Mouse (Mus musculus) midbrain, embryonic 11.5 days (tissue): Measurements from ENCODE around the gene Arhgef28. TPM values are rescaled to one million over a fixed set of nuclear protein-coding genes. Genes with fewer than 3 reads are reported as not detected.

Source experiments
- ATAC-seq: fragments of 200-750 bp; cut with Nextera tagmentation; 2 replicates; pipeline ENCODE4 v1.8.0; 2017; ENCODE audit warnings: moderate TSS enrichment, moderate library complexity; ENCODE audit not compliant: low FRiP score
- DNase-seq: peaks from one replicate; pipeline ENCODE4 v3.0.0; 2015; ENCODE audit warnings: low spot score; ENCODE audit errors: missing footprints
- H3K27ac ChIP-seq: fragments of 300-500 bp; sonication (generic); 2 replicates; pipeline ENCODE4 v1.5.1; 2014; ENCODE audit warnings: low read depth, low read length
- H3K27me3 ChIP-seq: fragments of 300-500 bp; sonication (generic); 2 replicates; pipeline ENCODE4 v1.6.1; 2014; ENCODE audit warnings: mild to moderate bottlenecking, low read length, moderate library complexity, mixed read lengths; ENCODE audit not compliant: control insufficient read depth, insufficient read depth
- H3K36me3 ChIP-seq: fragments of 300-500 bp; sonication (generic); 2 replicates; pipeline ENCODE4 v1.6.1; 2014; ENCODE audit warnings: mild to moderate bottlenecking, low read length, moderate library complexity, mixed read lengths; ENCODE audit not compliant: control insufficient read depth, insufficient read depth
- H3K4me1 ChIP-seq: fragments of 300-500 bp; sonication (generic); 2 replicates; pipeline ENCODE4 v1.6.1; 2014; ENCODE audit warnings: low read length; ENCODE audit not compliant: control insufficient read depth, insufficient read depth
- H3K4me2 ChIP-seq: fragments of 300-500 bp; sonication (generic); 2 replicates; pipeline ENCODE4 v1.6.1; 2014; ENCODE audit warnings: mild to moderate bottlenecking, moderate library complexity
- H3K4me3 ChIP-seq: fragments of 300-500 bp; sonication (generic); 2 replicates; pipeline ENCODE4 v1.5.1; 2014; ENCODE audit warnings: low read depth, low read length
- H3K9ac ChIP-seq: fragments of 300-500 bp; sonication (generic); 2 replicates; pipeline ENCODE4 v1.6.1; 2014; ENCODE audit warnings: low read length
- H3K9me3 ChIP-seq: fragments of 300-500 bp; sonication (generic); 2 replicates; pipeline ENCODE4 v1.6.1; 2016; ENCODE audit warnings: low read length; ENCODE audit not compliant: control insufficient read depth
- WGBS: fragments of 180-500 bp; shearing (Covaris S2); extraction: QIAGEN DNeasy Blood & Tissue Kit; methylation state at CpG from one replicate; pipeline ENCODE4 v1.1.7; 2014; 5-methylcytosine and 5-hydroxymethylcytosine counted together
- polyA plus RNA-seq: library from polyadenylated mRNA; unstranded; fragments of >200 nt; fragmentation: Nextera tagmentation; extraction: Ambion mirVana; gene quantifications from 2 replicates; pipeline ENCODE4 v1.2.1, GENCODE M21; 2014

Arhgef28 gene
- polyA plus RNA-seq, 1 experiment from 2014 or later = 6.7 TPM

GRCm38 (mm10) chr13:97974532-97975194 is 231.6 kb downstream of the Arhgef28 start:
- Histone ChIP-seq H3K4me3 (no peak overlapping the region), H3K4me2 (no peak overlapping the region), H3K36me3 (no peaks in the 10 kb centered on the region), H3K27me3 (no peaks in the 10 kb centered on the region), H3K4me1 (no peaks in the 10 kb centered on the region), H3K9me3 (no peaks in the 10 kb centered on the region), H3K9ac (no peak overlapping the region), H3K27ac (no peak overlapping the region)
- ATAC-seq = no peak
- DNase-seq = peak; percentile 61
- 90% methylated on average over 6 of the region's 6 CpGs for WGBS

GRCm38 (mm10) chr13:97973915-97974314 is 232.3 kb downstream of the Arhgef28 start:
- ATAC-seq = no peak
- Histone ChIP-seq H3K27me3 (no peaks in the 10 kb centered on the region), H3K36me3 (no peaks in the 10 kb centered on the region), H3K9ac (no peak overlapping the region), H3K27ac (no peak overlapping the region), H3K4me2 (no peak overlapping the region), H3K4me1 (no peaks in the 10 kb centered on the region), H3K9me3 (no peaks in the 10 kb centered on the region), H3K4me3 (no peak overlapping the region)
- no peak for DNase-seq
- 70% methylated on average over 4 of the region's 4 CpGs for WGBS

- H3K9me3 ChIP-seq = no peaks in the 10 kb centered on the region
- H3K27ac ChIP-seq = no peak overlapping the region
- no peaks in the 10 kb centered on the region for H3K36me3 ChIP-seq
- no peak overlapping the region for H3K9ac ChIP-seq
- H3K4me3 ChIP-seq = no peak overlapping the region
- ATAC-seq (no peak), DNase-seq (no peak)
- no peaks in the 10 kb centered on the region for H3K27me3 ChIP-seq
- WGBS = 75% methylated on average over 5 of the region's 5 CpGs
- H3K4me1 ChIP-seq = no peaks in the 10 kb centered on the region
- H3K4me2 ChIP-seq = no peak overlapping the region
Measured at GRCm38 (mm10) chr13:97966077-97966476, 240.2 kb downstream of the Arhgef28 start.

GRCm38 (mm10) chr13:97964892-97965424 is 241.3 kb downstream of the Arhgef28 start:
- peaks cover 2% of the 10 kb centered on the region; the same call in 1 of the 2 replicates for H3K4me1 ChIP-seq
- WGBS = 44% methylated on average over 9 of the region's 9 CpGs
- H3K4me3 ChIP-seq = no peak overlapping the region
- DNase-seq (peak; percentile 87), ATAC-seq (peak; percentile 75)
- H3K27me3 ChIP-seq = no peaks in the 10 kb centered on the region
- H3K4me2 ChIP-seq = no peak overlapping the region
- H3K9ac ChIP-seq = no peak overlapping the region
- no peaks in the 10 kb centered on the region for H3K9me3 ChIP-seq
- no peaks in the 10 kb centered on the region for H3K36me3 ChIP-seq
- H3K27ac ChIP-seq = no peak overlapping the region

GRCm38 (mm10) chr13:97960142-97960541 is 246.1 kb downstream of the Arhgef28 start:
- H3K9me3 ChIP-seq = no peaks in the 10 kb centered on the region
- no peak overlapping the region for H3K27ac ChIP-seq
- no peak overlapping the region for H3K9ac ChIP-seq
- 73% methylated on average over 4 of the region's 4 CpGs for WGBS
- H3K27me3 ChIP-seq = no peaks in the 10 kb centered on the region
- H3K36me3 ChIP-seq = no peaks in the 10 kb centered on the region
- no peak overlapping the region for H3K4me2 ChIP-seq
- H3K4me1 ChIP-seq = peaks cover 14% of the 10 kb centered on the region
- DNase-seq (peak; percentile 51), ATAC-seq (no peak)
- no peak overlapping the region for H3K4me3 ChIP-seq

- H3K36me3 ChIP-seq = no peaks in the 10 kb centered on the region
- no peaks in the 10 kb centered on the region for H3K27me3 ChIP-seq
- whole genome bisulfite sequencing = 11% methylated on average over 7 of the region's 7 CpGs
- peaks cover 14% of the 10 kb centered on the region for H3K4me1 ChIP-seq
- no peak overlapping the region for H3K4me3 ChIP-seq
- no peak overlapping the region for H3K27ac ChIP-seq
- H3K9ac ChIP-seq = no peak overlapping the region
- DNase-seq (peak; percentile 91), ATAC-seq (peak; percentile 74)
- no peaks in the 10 kb centered on the region for H3K9me3 ChIP-seq
- peak overlapping the region; percentile 28; the same call in 1 of the 2 replicates for H3K4me2 ChIP-seq
Measured at GRCm38 (mm10) chr13:97959394-97959888, 246.8 kb downstream of the Arhgef28 start.

- H3K9me3 ChIP-seq = no peaks in the 10 kb centered on the region
- H3K4me1 ChIP-seq = peaks cover 17% of the 10 kb centered on the region
- no peak overlapping the region for H3K4me3 ChIP-seq
- DNase-seq (no peak), ATAC-seq (no peak)
- no peaks in the 10 kb centered on the region for H3K27me3 ChIP-seq
- H3K9ac ChIP-seq = no peak overlapping the region
- H3K4me2 ChIP-seq = no peak overlapping the region
- no peaks in the 10 kb centered on the region for H3K36me3 ChIP-seq
- WGBS = 56% methylated on average over 9 of the region's 9 CpGs
- no peak overlapping the region for H3K27ac ChIP-seq
Measured at GRCm38 (mm10) chr13:97955759-97956158, 250.5 kb downstream of the Arhgef28 start.

- no peak overlapping the region for H3K9ac ChIP-seq
- peaks cover 15% of the 10 kb centered on the region for H3K4me1 ChIP-seq
- no peak overlapping the region for H3K27ac ChIP-seq
- no peaks in the 10 kb centered on the region for H3K36me3 ChIP-seq
- ATAC-seq (no peak), DNase-seq (no peak)
- WGBS = 56% methylated on average over 7 of the region's 7 CpGs
- no peaks in the 10 kb centered on the region for H3K9me3 ChIP-seq
- H3K4me2 ChIP-seq = no peak overlapping the region
- H3K4me3 ChIP-seq = no peak overlapping the region
- no peaks in the 10 kb centered on the region for H3K27me3 ChIP-seq
Measured at GRCm38 (mm10) chr13:97954956-97955496, 251.2 kb downstream of the Arhgef28 start.

- H3K9me3 ChIP-seq = no peaks in the 10 kb centered on the region
- H3K9ac ChIP-seq = no peak overlapping the region
- H3K4me2 ChIP-seq = no peak overlapping the region
- no peaks in the 10 kb centered on the region for H3K27me3 ChIP-seq
- no peak for ATAC-seq
- no peak overlapping the region for H3K4me3 ChIP-seq
- 51% methylated on average over 5 of the region's 6 CpGs for WGBS
- no peaks in the 10 kb centered on the region for H3K36me3 ChIP-seq
- DNase-seq = no peak
- peaks cover 10% of the 10 kb centered on the region; the same call in 1 of the 2 replicates for H3K4me1 ChIP-seq
- no peak overlapping the region for H3K27ac ChIP-seq
Measured at GRCm38 (mm10) chr13:97954051-97954450, 252.2 kb downstream of the Arhgef28 start.
